Mouse (Mus musculus): Measurements from ENCODE around the gene Gm4175. TPM values are rescaled to one million over a fixed set of nuclear protein-coding genes. Genes with fewer than 3 reads are reported as not detected.
"Not testable (repeated sequence)": the region's sequence is repeated elsewhere in the genome, so short reads cannot be mapped to it uniquely, and the experiment has no call there.

Gm4175 gene
- total RNA-seq (2014; fragmentation: Nextera tagmentation): not detected in 2 replicates
- total RNA-seq (2017): not detected in 2 replicates
- polyA plus RNA-seq (2012): not detected in 2 replicates

DNA sequence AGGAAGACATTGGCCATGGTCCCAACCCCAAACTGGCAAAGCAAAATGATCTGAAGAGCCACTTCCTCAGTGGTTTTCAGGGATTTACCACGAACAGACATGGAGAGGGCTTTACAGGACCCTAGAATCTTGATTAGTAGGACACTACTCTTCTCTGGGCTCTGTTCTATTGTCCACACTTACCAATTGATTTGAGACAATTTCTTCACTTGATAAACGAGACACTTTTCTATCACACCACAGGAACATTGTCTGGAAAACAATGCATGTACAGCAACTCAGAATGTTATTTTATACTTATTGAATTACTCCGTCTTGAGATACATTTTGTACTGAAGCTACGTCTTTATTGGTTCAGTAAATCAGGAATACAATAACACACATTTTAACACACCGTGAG is at the start of gene Gm4175:
Gene Gm4175 (minus strand): TSS at position 101 of the 400 bp plus-strand sequence.
- DNase-seq (ENCODE audit: low spot score); H3K4me1 ChIP-seq (ENCODE audit: insufficient read depth, low read depth, low read length); H3K36me3 ChIP-seq (replicated peaks); H3K9me3 ChIP-seq (replicated peaks); H3K27me3 ChIP-seq (ENCODE audit: insufficient read depth, low read length); H3K4me3 ChIP-seq (ENCODE audit: low read depth, low read length); ATAC-seq (ENCODE audit: extremely low read depth, insufficient number of reproducible peaks, low FRiP score, poor library complexity, severe bottlenecking): not testable (repeated sequence)

DNA sequence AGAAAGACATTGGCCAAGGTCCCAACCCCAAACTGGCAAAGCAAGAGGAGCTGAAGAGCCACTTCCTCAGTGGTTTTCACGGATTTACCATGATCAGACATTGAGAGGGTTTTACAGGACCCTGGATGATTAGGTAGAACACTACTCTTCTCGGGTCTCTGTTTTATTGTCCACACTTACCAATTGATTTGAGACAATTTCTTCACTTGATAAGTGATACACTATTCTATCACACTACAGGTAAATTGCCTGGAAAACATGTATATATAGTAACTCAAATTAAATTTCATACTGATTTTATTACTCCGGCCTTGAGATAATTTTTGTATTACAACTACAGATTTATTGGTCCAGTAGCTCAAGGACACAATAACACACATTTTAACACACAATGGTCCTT is 35.4 kb upstream of the Gm4175 start, which contains the start of gene Gm4177:
Gene Gm4177 (minus strand): TSS at position 101 of the 400 bp plus-strand sequence.
- H3K9me3 ChIP-seq (replicated peaks); H3K4me1 ChIP-seq (ENCODE audit: insufficient read depth, low read depth, low read length); H3K4me3 ChIP-seq (ENCODE audit: low read depth, low read length); H3K36me3 ChIP-seq (replicated peaks); DNase-seq (ENCODE audit: low spot score); ATAC-seq (ENCODE audit: extremely low read depth, insufficient number of reproducible peaks, low FRiP score, poor library complexity, severe bottlenecking); H3K27me3 ChIP-seq (ENCODE audit: insufficient read depth, low read length): not testable (repeated sequence)

Other genes with a start within 250 kb of the Gm4175 start
- gene Vmn1r130, start 249.7 kb downstream of the Gm4175 start, total RNA-seq (2014; fragmentation: Nextera tagmentation): not detected in 2 replicates
- not detected in 2 replicates for gene Vmn1r130, start 249.7 kb downstream of the Gm4175 start, total RNA-seq (2017)
- gene Vmn1r130, start 249.7 kb downstream of the Gm4175 start, polyA plus RNA-seq (2012): not detected in 2 replicates
- not detected in 2 replicates for gene Vmn1r131, start 215.4 kb downstream of the Gm4175 start, total RNA-seq (2014; fragmentation: Nextera tagmentation)
- gene Vmn1r131, start 215.4 kb downstream of the Gm4175 start, total RNA-seq (2017): not detected in 2 replicates
- gene Vmn1r131, start 215.4 kb downstream of the Gm4175 start, polyA plus RNA-seq (2012): not detected in 2 replicates
- not detected in 2 replicates for gene Vmn1r132, start 147.4 kb downstream of the Gm4175 start, total RNA-seq (2014; fragmentation: Nextera tagmentation)
- gene Vmn1r132, start 147.4 kb downstream of the Gm4175 start, total RNA-seq (2017): not detected in 2 replicates
- not detected in 2 replicates for gene Vmn1r132, start 147.4 kb downstream of the Gm4175 start, polyA plus RNA-seq (2012)
- not detected in 2 replicates for gene Gm4177, start 35.3 kb upstream of the Gm4175 start, total RNA-seq (2014; fragmentation: Nextera tagmentation)
- 0.17 TPM in 1 of 2 replicates, not detected in the other for gene Gm4177, start 35.3 kb upstream of the Gm4175 start, total RNA-seq (2017)
- gene Gm4177, start 35.3 kb upstream of the Gm4175 start, polyA plus RNA-seq (2012): not detected in 2 replicates
- gene Vmn1r135, start 70.9 kb upstream of the Gm4175 start, total RNA-seq (2014; fragmentation: Nextera tagmentation): not detected in 2 replicates
- 0.16 TPM in 1 of 2 replicates, not detected in the other for gene Vmn1r135, start 70.9 kb upstream of the Gm4175 start, total RNA-seq (2017)
- not detected in 2 replicates for gene Vmn1r135, start 70.9 kb upstream of the Gm4175 start, polyA plus RNA-seq (2012)
- not detected in 2 replicates for gene Gm5725, start 82.8 kb upstream of the Gm4175 start, total RNA-seq (2014; fragmentation: Nextera tagmentation)
- not detected in 2 replicates for gene Gm5725, start 82.8 kb upstream of the Gm4175 start, total RNA-seq (2017)
- gene Gm5725, start 82.8 kb upstream of the Gm4175 start, polyA plus RNA-seq (2012): not detected in 2 replicates
- gene Gm5891, start 159.8 kb upstream of the Gm4175 start, total RNA-seq (2014; fragmentation: Nextera tagmentation): not detected in 2 replicates
- gene Gm5891, start 159.8 kb upstream of the Gm4175 start, total RNA-seq (2017): 0.12 and 0.16 TPM in 2 replicates
- gene Gm5891, start 159.8 kb upstream of the Gm4175 start, polyA plus RNA-seq (2012): not detected in 2 replicates
- gene Vmn1r137, start 233.1 kb upstream of the Gm4175 start, total RNA-seq (2014; fragmentation: Nextera tagmentation): not detected in 2 replicates
- not detected in 2 replicates for gene Vmn1r137, start 233.1 kb upstream of the Gm4175 start, total RNA-seq (2017)
- gene Vmn1r137, start 233.1 kb upstream of the Gm4175 start, polyA plus RNA-seq (2012): not detected in 2 replicates